ENCODE assay signal across 13 mouse cellular contexts in genomic region chr11:100735134-100735865, GRCm38 (mm10). TPM values are rescaled to one million over a fixed set of nuclear protein-coding genes. Genes with fewer than 3 reads are reported as not detected.
DNase-seq lines count a peak whose midpoint lies in the region; ATAC-seq and TF ChIP-seq lines count a peak whose summit lies in the region.
"Had no signal": no experiment of that assay in that cellular context is flagged by ENCODE, and none has a peak within 500 bp of the region (broad histone marks: within the 10 kb centered on the region; RNA-seq: fewer than 3 reads in every experiment).

No protein-coding gene starts in this region.

- no peak for TF ChIP-seq CTCF in heart, postnatal 0 days (IDR thresholded peaks at IDR 0.05; ENCODE audit: low read depth)
- TF ChIP-seq CTCF in ES-Bruce4 (IDR thresholded peaks at IDR 0.05; ENCODE audit: low read depth, low read length), result no peak

- peaks cover 21% of the 10 kb centered on the region for H3K4me1 ChIP-seq in heart, postnatal 0 days (ENCODE audit: control insufficient read depth, insufficient read depth)
- H3K4me1 ChIP-seq in ES-Bruce4 (ENCODE audit: control insufficient read depth, insufficient read depth, low read length), result no peaks in the 10 kb centered on the region
- H3K4me1 ChIP-seq in liver, embryonic 13.5 days (replicated peaks), result peaks cover 86% of the 10 kb centered on the region
- H3K4me1 ChIP-seq in midbrain, embryonic 11.5 days (ENCODE audit: control insufficient read depth, insufficient read depth, low read length), result peaks cover 9% of the 10 kb centered on the region

- H3K4me3 ChIP-seq in heart, postnatal 0 days (ENCODE audit: low read depth, low read length), result peak overlapping the region; percentile 82
- H3K4me3 ChIP-seq in ES-Bruce4 (ENCODE audit: low read depth, low read length), result no peak overlapping the region
- H3K4me3 ChIP-seq in liver, embryonic 13.5 days (replicated peaks), result peak overlapping the region; percentile 99
- no peak overlapping the region for H3K4me3 ChIP-seq in midbrain, embryonic 11.5 days (ENCODE audit: low read depth, low read length)
- H3K4me3 ChIP-seq: midbrain, embryonic 12.5 days had no signal

- no peaks in the 10 kb centered on the region for H3K27me3 ChIP-seq in heart, postnatal 0 days (ENCODE audit: control insufficient read depth, insufficient read depth, low read length)
- H3K27me3 ChIP-seq in ES-Bruce4 (ENCODE audit: control insufficient read depth, insufficient read depth, low read length, poor library complexity, severe bottlenecking), result no peaks in the 10 kb centered on the region
- no peaks in the 10 kb centered on the region for H3K27me3 ChIP-seq in liver, embryonic 13.5 days
- H3K27me3 ChIP-seq in midbrain, embryonic 11.5 days (ENCODE audit: control insufficient read depth, insufficient read depth, low read length), result no peaks in the 10 kb centered on the region
- H3K27me3 ChIP-seq: midbrain, embryonic 12.5 days had no signal

- peak overlapping the region; percentile 85 for H3K4me2 ChIP-seq in heart, postnatal 0 days (ENCODE audit: low read depth, low read length)
- peak overlapping the region; percentile 98 for H3K4me2 ChIP-seq in liver, embryonic 13.5 days
- H3K4me2 ChIP-seq in midbrain, embryonic 11.5 days, result no peak overlapping the region
- H3K4me2 ChIP-seq: midbrain, embryonic 12.5 days had no signal

- TF ChIP-seq POLR2A in ES-Bruce4 (IDR thresholded peaks at IDR 0.05; ENCODE audit: insufficient read depth, low read length), result no peak

- peak overlapping the region; percentile 21; the same call in 1 of the 2 replicates for H3K27ac ChIP-seq in heart, postnatal 0 days (ENCODE audit: low read depth)
- no peak overlapping the region for H3K27ac ChIP-seq in ES-Bruce4 (ENCODE audit: insufficient read depth, low read length)
- peak overlapping the region; percentile 97 for H3K27ac ChIP-seq in liver, embryonic 13.5 days
- H3K27ac ChIP-seq in midbrain, embryonic 11.5 days (ENCODE audit: low read depth, low read length), result no peak overlapping the region
- H3K27ac ChIP-seq: midbrain, embryonic 12.5 days had no signal

- DNase-seq in heart, postnatal 0 days (ENCODE audit: low spot score), result no peak
- DNase-seq in heart, adult 18-20 months, result no peak
- peak; percentile 55 for DNase-seq in 416B (ENCODE audit: low read depth)
- DNase-seq in liver, embryonic 13.5 days, result no peak
- DNase-seq in midbrain, embryonic 11.5 days (ENCODE audit: low spot score, missing footprints), result no peak
- DNase-seq in right cerebral cortex, postnatal 25 days, result no peak
- DNase-seq: cerebellum, adult 9-10 months; right cerebral cortex, postnatal 14 days had no signal

- peaks cover 15% of the 10 kb centered on the region for H3K36me3 ChIP-seq in heart, postnatal 0 days (replicated peaks; ENCODE audit: control insufficient read depth, insufficient read depth, low read length)
- peaks cover 2% of the 10 kb centered on the region for H3K36me3 ChIP-seq in ES-Bruce4 (ENCODE audit: control insufficient read depth, insufficient read depth, low read length, poor library complexity, severe bottlenecking)
- peaks cover 48% of the 10 kb centered on the region for H3K36me3 ChIP-seq in liver, embryonic 13.5 days
- H3K36me3 ChIP-seq in midbrain, embryonic 11.5 days (ENCODE audit: control insufficient read depth, insufficient read depth, low read length), result no peaks in the 10 kb centered on the region

- TF ChIP-seq EP300 in heart, postnatal 0 days (IDR thresholded peaks at IDR 0.05; ENCODE audit: low read depth), result no peak
- TF ChIP-seq EP300 in ES-Bruce4 (IDR thresholded peaks at IDR 0.05; ENCODE audit: insufficient read depth, low read depth, low read length), result no peak

- ATAC-seq in heart, postnatal 0 days (ENCODE audit: insufficient read depth, low read depth), result no peak
- ATAC-seq in liver, embryonic 13.5 days (ENCODE audit: low read depth), result no peak
- no peak for ATAC-seq in activated CD4-positive, CD25-positive, alpha-beta regulatory T cell, adult 4 months
- ATAC-seq in midbrain, embryonic 11.5 days (ENCODE audit: low FRiP score), result no peak

- H3K9ac ChIP-seq in heart, postnatal 0 days (replicated peaks; ENCODE audit: low read depth, low read length), result peak overlapping the region; percentile 41; the same call in 1 of the 2 replicates
- 0 out of 2 replicates have a peak overlapping the region, but pooled peaks have one; percentile 36 for H3K9ac ChIP-seq in ES-Bruce4 (ENCODE audit: low read depth, poor library complexity, severe bottlenecking)
- peak overlapping the region; percentile 99 for H3K9ac ChIP-seq in liver, embryonic 13.5 days
- no peak overlapping the region for H3K9ac ChIP-seq in midbrain, embryonic 11.5 days (ENCODE audit: low read length)
- H3K9ac ChIP-seq: midbrain, embryonic 12.5 days had no signal

- no peaks in the 10 kb centered on the region for H3K9me3 ChIP-seq in heart, postnatal 0 days (replicated peaks; ENCODE audit: control insufficient read depth, low read length)
- no peaks in the 10 kb centered on the region for H3K9me3 ChIP-seq in ES-Bruce4 (replicated peaks; ENCODE audit: control insufficient read depth, insufficient read depth, low read length, poor library complexity, severe bottlenecking)
- no peaks in the 10 kb centered on the region for H3K9me3 ChIP-seq in liver, embryonic 13.5 days (replicated peaks)
- H3K9me3 ChIP-seq in midbrain, embryonic 11.5 days (ENCODE audit: control insufficient read depth, low read length), result no peaks in the 10 kb centered on the region
- H3K9me3 ChIP-seq: midbrain, embryonic 12.5 days had no signal

- WGBS in heart, postnatal 0 days, result 77% methylated on average over 9 of the region's 9 CpGs
- 69% methylated on average over 9 of the region's 9 CpGs for WGBS in liver, embryonic 13.5 days (ENCODE audit: insufficient replicate concordance)
- 87% methylated on average over 9 of the region's 9 CpGs for WGBS in midbrain, embryonic 11.5 days

RNA-seq across cellular contexts. Expression of gene Rab5c, which starts 2.7 kb away (rescaled TPM):
- 99.1 and 117 TPM in 2 replicates for total RNA-seq in heart, postnatal 0 days (2014; rRNA removed; ENCODE audit: low replicate concordance)
- 11.0 and 12.0 TPM in 2 replicates for polyA plus RNA-seq in heart, postnatal 0 days (2015; fragmentation: Nextera tagmentation; extraction: Ambion mirVana)
- total RNA-seq in heart, adult 18-20 months (2021), result 10 to 100 TPM; 53.9 to 59.8 TPM
- 95.2 and 95.3 TPM in 2 replicates for polyA plus RNA-seq in ES-Bruce4 (2011; ENCODE audit: insufficient read depth, insufficient read length, low read depth, missing spikeins)
- 18.8 and 20.5 TPM in 2 replicates for polyA plus RNA-seq in liver, embryonic 13.5 days (2015; fragmentation: Nextera tagmentation; extraction: Ambion mirVana)
- polyA plus RNA-seq in activated CD4-positive, CD25-positive, alpha-beta regulatory T cell, adult 4 months (2017; shearing (Covaris generic)), result 10 to 100 TPM; 29.0 to 44.1 TPM
- 83.6 and 85.0 TPM in 2 replicates for polyA plus RNA-seq in midbrain, embryonic 11.5 days (2014; fragmentation: Nextera tagmentation; extraction: Ambion mirVana)

RNA-seq across cellular contexts. Expression of gene Hspb9, which starts 21.6 kb away (rescaled TPM):
- not detected in 2 replicates for total RNA-seq in heart, postnatal 0 days (2014; rRNA removed; ENCODE audit: low replicate concordance)
- 0.22 TPM in 1 of 2 replicates, not detected in the other for polyA plus RNA-seq in heart, postnatal 0 days (2015; fragmentation: Nextera tagmentation; extraction: Ambion mirVana)
- not detected for total RNA-seq in heart, adult 18-20 months (2021)
- not detected in 2 replicates for polyA plus RNA-seq in ES-Bruce4 (2011; ENCODE audit: insufficient read depth, insufficient read length, low read depth, missing spikeins)
- polyA plus RNA-seq in liver, embryonic 13.5 days (2015; fragmentation: Nextera tagmentation; extraction: Ambion mirVana), result 0.17 and 0.43 TPM in 2 replicates
- polyA plus RNA-seq in activated CD4-positive, CD25-positive, alpha-beta regulatory T cell, adult 4 months (2017; shearing (Covaris generic)), result under 1 TPM; 0.70 to 0.78 TPM
- polyA plus RNA-seq in midbrain, embryonic 11.5 days (2014; fragmentation: Nextera tagmentation; extraction: Ambion mirVana), result 0.47 and 0.52 TPM in 2 replicates
- total RNA-seq: gastrocnemius, postnatal 4 days; layer of hippocampus, adult 18-20 months had no signal

RNA-seq across cellular contexts. Expression of gene Kat2a, which starts 23.0 kb away (rescaled TPM):
- 15.2 and 17.6 TPM in 2 replicates for total RNA-seq in heart, postnatal 0 days (2014; rRNA removed; ENCODE audit: low replicate concordance)
- 15.8 and 16.1 TPM in 2 replicates for polyA plus RNA-seq in heart, postnatal 0 days (2015; fragmentation: Nextera tagmentation; extraction: Ambion mirVana)
- 10 to 100 TPM; 12.2 to 14.7 TPM for total RNA-seq in heart, adult 18-20 months (2021)
- 61.3 and 63.1 TPM in 2 replicates for polyA plus RNA-seq in ES-Bruce4 (2011; ENCODE audit: insufficient read depth, insufficient read length, low read depth, missing spikeins)
- 20.9 and 23.8 TPM in 2 replicates for polyA plus RNA-seq in liver, embryonic 13.5 days (2015; fragmentation: Nextera tagmentation; extraction: Ambion mirVana)
- 10 to 100 TPM; 11.2 to 13.3 TPM for polyA plus RNA-seq in activated CD4-positive, CD25-positive, alpha-beta regulatory T cell, adult 4 months (2017; shearing (Covaris generic))
- 44.4 and 57.2 TPM in 2 replicates for polyA plus RNA-seq in midbrain, embryonic 11.5 days (2014; fragmentation: Nextera tagmentation; extraction: Ambion mirVana)

RNA-seq across cellular contexts. Expression of gene Kcnh4, which starts 24.4 kb away (rescaled TPM):
- not detected in 2 replicates for total RNA-seq in heart, postnatal 0 days (2014; rRNA removed; ENCODE audit: low replicate concordance)
- not detected in 2 replicates for polyA plus RNA-seq in heart, postnatal 0 days (2015; fragmentation: Nextera tagmentation; extraction: Ambion mirVana)
- total RNA-seq in heart, adult 18-20 months (2021), result not detected
- polyA plus RNA-seq in ES-Bruce4 (2011; ENCODE audit: insufficient read depth, insufficient read length, low read depth, missing spikeins), result 0.17 and 0.21 TPM in 2 replicates
- polyA plus RNA-seq in liver, embryonic 13.5 days (2015; fragmentation: Nextera tagmentation; extraction: Ambion mirVana), result not detected in 2 replicates
- under 1 TPM; 0.11 to 0.34 TPM for polyA plus RNA-seq in activated CD4-positive, CD25-positive, alpha-beta regulatory T cell, adult 4 months (2017; shearing (Covaris generic))
- polyA plus RNA-seq in midbrain, embryonic 11.5 days (2014; fragmentation: Nextera tagmentation; extraction: Ambion mirVana), result 2.7 and 2.9 TPM in 2 replicates

RNA-seq across cellular contexts. Expression of gene Hcrt, which starts 27.4 kb away (rescaled TPM):
- not detected in 2 replicates for total RNA-seq in heart, postnatal 0 days (2014; rRNA removed; ENCODE audit: low replicate concordance)
- not detected in 2 replicates for polyA plus RNA-seq in heart, postnatal 0 days (2015; fragmentation: Nextera tagmentation; extraction: Ambion mirVana)
- not detected for total RNA-seq in heart, adult 18-20 months (2021)
- polyA plus RNA-seq in ES-Bruce4 (2011; ENCODE audit: insufficient read depth, insufficient read length, low read depth, missing spikeins), result not detected in 2 replicates
- polyA plus RNA-seq in liver, embryonic 13.5 days (2015; fragmentation: Nextera tagmentation; extraction: Ambion mirVana), result not detected in 2 replicates
- not detected for polyA plus RNA-seq in activated CD4-positive, CD25-positive, alpha-beta regulatory T cell, adult 4 months (2017; shearing (Covaris generic))
- polyA plus RNA-seq in midbrain, embryonic 11.5 days (2014; fragmentation: Nextera tagmentation; extraction: Ambion mirVana), result not detected in 2 replicates
- total RNA-seq: gastrocnemius, postnatal 4 days; layer of hippocampus, adult 18-20 months had no signal
- polyA plus RNA-seq: midbrain, embryonic 12.5 days had no signal

Comparison
In these comparisons a context has a peak if more than half of its experiments do, and no peak if none do; other contexts are left out.
1. H3K27ac ChIP-seq: peak in heart, postnatal 0 days (single experiment) and liver, embryonic 13.5 days (single experiment); none in ES-Bruce4 (single experiment) and midbrain, embryonic 11.5 days (single experiment).
2. H3K4me3 ChIP-seq: peak in heart, postnatal 0 days (single experiment) and liver, embryonic 13.5 days (single experiment); none in ES-Bruce4 (single experiment) and midbrain, embryonic 11.5 days (single experiment).